Mouse (Mus musculus) neural tube, embryonic 13.5 days (tissue): Measurements from ENCODE around the gene Usf2. TPM values are rescaled to one million over a fixed set of nuclear protein-coding genes. Genes with fewer than 3 reads are reported as not detected.
"Not testable (repeated sequence)": the region's sequence is repeated elsewhere in the genome, so short reads cannot be mapped to it uniquely, and the experiment has no call there.

Experiments used
- ATAC-seq: fragments of 200-750 bp; cut with Nextera tagmentation; 2 replicates; pipeline ENCODE4 v1.8.0; 2017; ENCODE audit warnings: low read depth, mild to moderate bottlenecking, moderate TSS enrichment, moderate library complexity
- H3K27ac ChIP-seq: fragments of 300-500 bp; sonication (generic); replicated peaks from 2 replicates; pipeline ENCODE4 v1.5.1; 2015; ENCODE audit warnings: moderate library complexity, mild to moderate bottlenecking, inconsistent platforms
- H3K27me3 ChIP-seq: fragments of 300-500 bp; sonication (generic); 2 replicates; pipeline ENCODE4 v1.6.1; 2015; ENCODE audit warnings: mild to moderate bottlenecking, inconsistent platforms
- H3K36me3 ChIP-seq: fragments of 300-500 bp; sonication (generic); 2 replicates; pipeline ENCODE4 v1.6.1; 2015; ENCODE audit warnings: mild to moderate bottlenecking, inconsistent platforms
- H3K4me1 ChIP-seq: fragments of 300-500 bp; sonication (generic); replicated peaks from 2 replicates; pipeline ENCODE4 v1.6.1; 2015; ENCODE audit warnings: inconsistent platforms
- H3K4me2 ChIP-seq: fragments of 300-500 bp; sonication (generic); 2 replicates; pipeline ENCODE4 v1.6.1; 2015; ENCODE audit warnings: inconsistent platforms, mild to moderate bottlenecking, moderate library complexity
- H3K4me3 ChIP-seq: fragments of 300-500 bp; sonication (generic); 2 replicates; pipeline ENCODE4 v1.5.1; 2015; ENCODE audit warnings: mild to moderate bottlenecking, inconsistent platforms
- H3K9ac ChIP-seq: fragments of 300-500 bp; sonication (generic); 2 replicates; pipeline ENCODE4 v1.6.1; 2015; ENCODE audit warnings: moderate library complexity, mild to moderate bottlenecking, inconsistent platforms
- H3K9me3 ChIP-seq: fragments of 300-500 bp; sonication (generic); 2 replicates; pipeline ENCODE4 v1.6.1; 2016; ENCODE audit warnings: inconsistent platforms
- WGBS: fragments of 180-500 bp; shearing (Covaris S2); methylation state at CpG from one replicate; pipeline ENCODE4 v1.1.7; 2015; 5-methylcytosine and 5-hydroxymethylcytosine counted together
- polyA plus RNA-seq: library from polyadenylated mRNA; unstranded; fragments of >200 nt; fragmentation: Nextera tagmentation; extraction: Ambion mirVana; gene quantifications from 2 replicates; pipeline ENCODE4 v1.2.1, GENCODE M21; 2015

The Usf2 gene
- polyA plus RNA-seq, 1 experiment from 2014 or later, result 34.4 TPM

- Histone ChIP-seq H3K4me3 (peak overlapping the region; percentile 94), H3K27me3 (no peaks in the 10 kb centered on the region), H3K9ac (peak overlapping the region; percentile 100), H3K9me3 (no peaks in the 10 kb centered on the region), H3K4me1 (peaks cover 47% of the 10 kb centered on the region), H3K27ac (peak overlapping the region; percentile 99), H3K4me2 (peak overlapping the region; percentile 94), H3K36me3 (peaks cover 53% of the 10 kb centered on the region)
- 1% methylated on average over 32 of the region's 49 CpGs for WGBS
- ATAC-seq, result peak; percentile 58
Observed at GRCm38 (mm10) chr7:30956357-30956751, 249 bp downstream of the Usf2 start.

GRCm38 (mm10) chr7:30955584-30956356 lies 833 bp downstream of the Usf2 start:
- Histone ChIP-seq H3K27ac (peak overlapping the region; percentile 99), H3K4me1 (peaks cover 47% of the 10 kb centered on the region), H3K27me3 (no peaks in the 10 kb centered on the region), H3K9me3 (no peaks in the 10 kb centered on the region), H3K9ac (peak overlapping the region; percentile 100), H3K4me2 (peak overlapping the region; percentile 94), H3K36me3 (peaks cover 59% of the 10 kb centered on the region), H3K4me3 (peak overlapping the region; percentile 94)
- WGBS, result under 1% methylated on average over 58 of the region's 64 CpGs
- peak; percentile 73 for ATAC-seq

DNA sequence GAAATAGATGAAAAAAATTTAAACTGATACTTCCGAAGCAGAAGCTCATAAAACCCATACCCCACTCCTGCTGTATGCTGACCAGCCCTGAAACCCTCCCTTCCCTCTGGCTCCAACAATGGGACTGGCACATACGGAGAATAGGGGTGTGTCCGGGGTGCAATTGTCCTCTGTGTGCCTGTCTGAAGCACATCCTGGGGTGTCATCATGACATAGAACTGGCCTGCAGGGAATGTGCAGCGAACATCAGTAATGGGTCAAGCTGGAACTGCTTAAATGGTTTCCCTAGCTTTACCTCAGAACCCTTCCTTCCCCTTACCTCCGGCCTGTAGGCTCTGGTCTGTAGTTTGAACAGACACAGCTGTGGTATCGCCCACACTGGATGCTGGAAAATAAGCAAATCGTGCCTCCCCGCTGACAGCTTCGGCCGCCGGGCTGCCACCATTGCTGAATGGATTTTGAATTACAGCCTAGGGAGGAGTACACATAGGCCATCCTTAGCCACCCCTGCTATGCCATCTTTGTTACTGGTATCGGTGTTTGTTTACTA lies 1.6 kb downstream of the Usf2 start:
- Histone ChIP-seq H3K9ac (peak overlapping the region; percentile 100), H3K4me3 (peak overlapping the region; percentile 94), H3K4me1 (peaks cover 47% of the 10 kb centered on the region), H3K27me3 (no peaks in the 10 kb centered on the region), H3K4me2 (peak overlapping the region; percentile 94), H3K27ac (no peak overlapping the region), H3K9me3 (no peaks in the 10 kb centered on the region), H3K36me3 (peaks cover 66% of the 10 kb centered on the region)
- ATAC-seq, result no peak
- WGBS, result 75% methylated on average over 12 of the region's 12 CpGs

GRCm38 (mm10) chr7:30954036-30954435 lies 2.6 kb downstream of the Usf2 start:
- WGBS, result 89% methylated on average over 3 of the region's 3 CpGs
- Histone ChIP-seq H3K9ac (no peak overlapping the region), H3K27ac (no peak overlapping the region), H3K4me2 (no peak overlapping the region), H3K4me3 (no peak overlapping the region), H3K27me3 (no peaks in the 10 kb centered on the region), H3K9me3 (no peaks in the 10 kb centered on the region), H3K4me1 (peaks cover 39% of the 10 kb centered on the region), H3K36me3 (peaks cover 70% of the 10 kb centered on the region)
- no peak for ATAC-seq

GRCm38 (mm10) chr7:30953459-30953858 lies 3.1 kb downstream of the Usf2 start:
- peaks cover 69% of the 10 kb centered on the region for H3K36me3 ChIP-seq
- H3K27me3 ChIP-seq, result no peaks in the 10 kb centered on the region
- H3K4me3 ChIP-seq, result no peak overlapping the region
- no peaks in the 10 kb centered on the region for H3K9me3 ChIP-seq
- no peak overlapping the region for H3K27ac ChIP-seq
- 91% methylated on average over 6 of the region's 6 CpGs for whole genome bisulfite sequencing
- no peak for ATAC-seq
- no peak overlapping the region for H3K4me2 ChIP-seq
- no peak overlapping the region for H3K9ac ChIP-seq
- H3K4me1 ChIP-seq, result peaks cover 34% of the 10 kb centered on the region

DNA sequence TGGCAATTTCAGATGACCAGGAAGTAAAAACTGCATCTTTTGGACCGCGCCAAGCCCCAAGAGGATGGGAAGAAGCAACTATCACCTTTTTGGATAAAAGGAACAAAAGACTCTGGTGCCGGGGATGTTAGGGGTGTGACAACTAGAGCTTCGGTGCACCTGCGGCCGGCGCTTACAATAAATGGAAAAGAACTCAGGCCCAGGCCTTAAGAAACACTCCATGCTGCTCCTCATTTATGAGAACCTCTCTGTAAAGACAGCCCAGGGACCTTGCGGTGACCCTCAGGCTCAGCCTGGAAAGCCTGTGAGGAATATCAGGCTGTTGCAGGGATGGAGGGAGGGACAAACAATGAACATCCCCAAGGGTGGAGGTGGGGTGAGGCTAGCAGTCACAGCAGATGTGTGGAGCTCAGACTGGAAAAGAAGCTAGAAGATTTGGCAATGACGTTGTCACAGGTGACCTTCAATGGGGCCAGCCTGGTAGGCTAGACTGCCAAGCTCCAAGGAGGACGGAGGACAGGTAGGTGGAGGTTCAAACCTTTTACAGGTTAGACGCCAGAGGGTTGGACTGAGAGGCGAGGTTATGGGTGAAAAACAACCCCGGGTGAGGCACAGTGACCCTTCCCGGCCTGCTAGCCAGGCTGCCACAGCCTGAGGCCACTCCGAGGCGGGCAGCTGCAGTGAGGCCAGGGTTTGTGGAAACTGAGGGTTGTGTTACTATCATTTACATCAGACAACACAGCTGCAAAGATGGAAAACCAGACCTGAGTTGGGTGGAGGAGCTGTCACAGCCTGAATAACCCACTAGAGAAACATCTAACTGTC lies 4.0 kb downstream of the Usf2 start:
- Histone ChIP-seq H3K4me1 (peaks cover 26% of the 10 kb centered on the region), H3K27me3 (no peaks in the 10 kb centered on the region), H3K9me3 (no peaks in the 10 kb centered on the region), H3K9ac (0 out of 2 replicates have a peak overlapping the region, but pooled peaks have one; percentile 22), H3K27ac (no peak overlapping the region), H3K4me3 (no peak overlapping the region), H3K4me2 (no peak overlapping the region), H3K36me3 (peaks cover 69% of the 10 kb centered on the region)
- WGBS, result 92% methylated on average over 16 of the region's 16 CpGs
- no peak for ATAC-seq

DNA sequence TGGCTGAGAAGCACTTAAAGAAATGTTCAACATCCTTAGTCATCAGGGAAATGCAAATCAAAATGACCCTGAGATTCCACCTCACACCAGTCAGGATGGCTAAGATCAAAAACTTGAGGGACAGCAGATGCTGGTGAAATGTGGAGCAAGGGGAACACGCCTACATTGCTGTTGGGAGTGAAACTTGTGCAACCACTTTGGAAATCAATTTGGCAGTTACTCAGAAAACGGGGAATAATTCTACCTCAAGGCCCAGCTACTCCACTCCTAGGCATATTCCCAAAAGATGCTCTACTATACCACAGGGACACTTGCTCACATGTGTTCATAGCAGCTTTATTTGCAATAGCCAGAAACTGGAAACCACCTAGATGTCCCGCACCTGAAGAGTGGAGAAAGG lies 6.7 kb downstream of the Usf2 start:
- ATAC-seq, result not testable (repeated sequence)
- H3K36me3 ChIP-seq, result peaks cover 81% of the 10 kb centered on the region

GRCm38 (mm10) chr7:30945876-30946275 lies 10.7 kb downstream of the Usf2 start:
- ATAC-seq, result no peak
- Histone ChIP-seq H3K9me3 (no peaks in the 10 kb centered on the region), H3K4me1 (no peaks in the 10 kb centered on the region), H3K9ac (no peak overlapping the region), H3K27ac (no peak overlapping the region), H3K27me3 (no peaks in the 10 kb centered on the region), H3K4me3 (no peak overlapping the region), H3K4me2 (no peak overlapping the region), H3K36me3 (peaks cover 42% of the 10 kb centered on the region)
- WGBS, result 96% methylated on average over 7 of the region's 7 CpGs

More for the DNA sequence above, 6.7 kb downstream of the Usf2 start:
- H3K27me3 ChIP-seq, H3K9ac ChIP-seq, H3K9me3 ChIP-seq, H3K4me2 ChIP-seq, H3K4me3 ChIP-seq, H3K27ac ChIP-seq: not testable (repeated sequence)
- H3K4me1 ChIP-seq, result peaks cover 16% of the 10 kb centered on the region
- WGBS, result 94% methylated on average over 3 of the region's 3 CpGs

DNA sequence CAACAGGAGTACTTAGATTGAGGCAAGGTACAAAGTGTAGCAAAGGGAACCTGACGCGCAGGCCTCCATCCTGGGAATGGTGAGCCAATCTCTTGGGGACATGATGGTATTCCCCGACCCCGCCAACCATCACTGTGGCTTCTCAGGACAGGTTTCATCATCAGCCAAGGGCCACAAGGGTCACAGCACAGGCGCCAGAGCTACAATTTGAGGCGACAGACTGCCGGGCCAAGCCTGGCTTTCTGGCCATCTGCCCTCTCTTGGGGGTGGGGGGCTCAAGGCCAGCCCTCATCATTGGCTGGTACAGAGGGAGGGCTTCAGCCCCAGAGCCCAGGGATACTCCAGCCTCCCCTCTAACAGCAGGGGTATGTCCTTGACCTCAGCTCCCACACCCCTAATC lies 11.1 kb downstream of the Usf2 start:
- not testable (repeated sequence) for ATAC-seq, H3K4me1 ChIP-seq
- WGBS, result 93% methylated on average over 7 of the region's 7 CpGs

GRCm38 (mm10) chr7:30944706-30945105 lies 11.9 kb downstream of the Usf2 start:
- ATAC-seq, result not testable (repeated sequence)

More for the DNA sequence above, 11.1 kb downstream of the Usf2 start:
- H3K4me2 ChIP-seq, H3K9ac ChIP-seq, H3K27ac ChIP-seq, H3K9me3 ChIP-seq, H3K4me3 ChIP-seq, H3K27me3 ChIP-seq: not testable (repeated sequence)
- peaks cover 38% of the 10 kb centered on the region for H3K36me3 ChIP-seq

DNA sequence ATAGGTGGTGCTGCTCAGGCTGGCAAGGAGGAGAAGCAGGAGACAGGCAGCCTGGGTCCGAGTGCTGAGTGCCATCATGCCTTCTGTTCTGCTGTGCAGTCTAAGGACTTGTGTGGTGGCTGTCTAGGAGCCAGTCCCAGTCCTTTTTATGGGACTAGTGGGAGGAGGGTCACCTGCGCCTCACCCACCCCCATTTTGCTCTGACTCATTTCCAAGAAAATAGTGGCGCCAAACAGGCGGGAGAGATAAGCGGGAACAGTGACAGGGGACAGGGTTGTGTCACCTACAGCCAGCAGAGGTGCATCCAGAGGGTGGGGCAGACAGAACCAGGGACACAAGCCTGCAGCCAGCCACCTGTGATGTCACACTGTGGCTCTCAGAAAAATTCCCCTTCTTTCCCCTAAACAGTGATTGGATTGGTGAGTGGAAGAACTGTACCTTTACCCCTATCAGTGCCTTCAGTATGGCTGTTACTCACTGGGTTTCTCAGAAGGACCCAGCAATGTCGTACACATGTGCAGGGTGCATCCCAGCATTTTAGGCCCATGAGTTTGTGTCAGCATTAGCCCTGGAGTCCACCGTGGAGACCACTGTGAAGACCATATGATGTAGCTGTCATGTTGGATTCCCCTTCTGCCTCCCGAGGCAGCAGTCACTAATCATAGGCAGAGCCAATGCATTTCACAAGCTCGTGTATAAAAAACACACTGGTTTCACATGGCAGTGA lies 12.5 kb downstream of the Usf2 start, which contains the start of gene Hamp:
Hamp (minus strand) TSS at position 124 of the 727 bp plus-strand sequence.
- Histone ChIP-seq H3K27me3 (no peaks in the 10 kb centered on the region), H3K36me3 (peaks cover 24% of the 10 kb centered on the region), H3K27ac (no peak within 1 kb of the TSS), H3K4me1 (no peaks in the 10 kb centered on the region), H3K9me3 (no peaks in the 10 kb centered on the region), H3K9ac (no peak within 1 kb of the TSS), H3K4me3 (no peak within 1 kb of the TSS), H3K4me2 (no peak within 1 kb of the TSS)
- no peak for ATAC-seq
- WGBS, result 78% methylated on average over 9 of the region's 9 CpGs

More at GRCm38 (mm10) chr7:30944706-30945105, 11.9 kb downstream of the Usf2 start:
- H3K9me3 ChIP-seq, H3K27ac ChIP-seq, H3K4me1 ChIP-seq, H3K4me3 ChIP-seq, H3K4me2 ChIP-seq, H3K27me3 ChIP-seq, H3K9ac ChIP-seq: not testable (repeated sequence)
- WGBS, result 67% methylated on average over 2 of the region's 2 CpGs
- H3K36me3 ChIP-seq, result peaks cover 30% of the 10 kb centered on the region
